Mouse (Mus musculus): Measurements from ENCODE around the gene Tcf7l1. TPM values are rescaled to one million over a fixed set of nuclear protein-coding genes. Genes with fewer than 3 reads are reported as not detected.

Tcf7l1 gene
- polyA plus RNA-seq, 1 experiment from 2014 or later, result 5.3 TPM

GRCm38 (mm10) chr6:72754215-72754614, 34.8 kb downstream of the Tcf7l1 start:
- WGBS (ENCODE audit: insufficient replicate concordance), result 33% methylated on average over 9 of the region's 9 CpGs

GRCm38 (mm10) chr6:72753782-72754181, 35.3 kb downstream of the Tcf7l1 start:
- Histone ChIP-seq H3K4me2 (ENCODE audit: low read depth, low read length) (no peak overlapping the region), H3K4me1 (ENCODE audit: control insufficient read depth, low read depth, low read length) (no peaks in the 10 kb centered on the region), H3K36me3 (ENCODE audit: control insufficient read depth, insufficient read depth) (no peaks in the 10 kb centered on the region), H3K27me3 (ENCODE audit: control insufficient read depth, insufficient read depth, low read depth, low read length) (no peaks in the 10 kb centered on the region), H3K27ac (ENCODE audit: low read length) (no peak overlapping the region), H3K4me3 (ENCODE audit: low read depth, low read length) (no peak overlapping the region), H3K9me3 (replicated peaks; ENCODE audit: control insufficient read depth, low read length) (no peaks in the 10 kb centered on the region), H3K9ac (ENCODE audit: low read depth, low read length) (no peak overlapping the region)
- ATAC-seq (ENCODE audit: low read depth), result no peak
- 71% methylated on average over 8 of the region's 8 CpGs for WGBS (ENCODE audit: insufficient replicate concordance)

More at GRCm38 (mm10) chr6:72754215-72754614, 34.8 kb downstream of the Tcf7l1 start:
- Histone ChIP-seq H3K27me3 (ENCODE audit: control insufficient read depth, insufficient read depth, low read depth, low read length) (no peaks in the 10 kb centered on the region), H3K9ac (ENCODE audit: low read depth, low read length) (no peak overlapping the region), H3K4me2 (ENCODE audit: low read depth, low read length) (no peak overlapping the region), H3K36me3 (ENCODE audit: control insufficient read depth, insufficient read depth) (no peaks in the 10 kb centered on the region), H3K4me1 (ENCODE audit: control insufficient read depth, low read depth, low read length) (no peaks in the 10 kb centered on the region), H3K9me3 (replicated peaks; ENCODE audit: control insufficient read depth, low read length) (no peaks in the 10 kb centered on the region), H3K4me3 (ENCODE audit: low read depth, low read length) (no peak overlapping the region), H3K27ac (ENCODE audit: low read length) (no peak overlapping the region)
- ATAC-seq (ENCODE audit: low read depth), result no peak

- Histone ChIP-seq H3K4me1 (ENCODE audit: control insufficient read depth, low read depth, low read length) (no peaks in the 10 kb centered on the region), H3K9ac (ENCODE audit: low read depth, low read length) (no peak overlapping the region), H3K27ac (ENCODE audit: low read length) (no peak overlapping the region), H3K27me3 (ENCODE audit: control insufficient read depth, insufficient read depth, low read depth, low read length) (no peaks in the 10 kb centered on the region), H3K4me2 (ENCODE audit: low read depth, low read length) (no peak overlapping the region), H3K9me3 (replicated peaks; ENCODE audit: control insufficient read depth, low read length) (no peaks in the 10 kb centered on the region), H3K4me3 (ENCODE audit: low read depth, low read length) (no peak overlapping the region), H3K36me3 (ENCODE audit: control insufficient read depth, insufficient read depth) (no peaks in the 10 kb centered on the region)
- no peak for ATAC-seq (ENCODE audit: low read depth)
- 34% methylated on average over 15 of the region's 15 CpGs for WGBS (ENCODE audit: insufficient replicate concordance)
Observed at GRCm38 (mm10) chr6:72752824-72753223, 36.2 kb downstream of the Tcf7l1 start.

GRCm38 (mm10) chr6:72751210-72751609, 37.8 kb downstream of the Tcf7l1 start:
- WGBS (ENCODE audit: insufficient replicate concordance), result 43% methylated on average over 1 of the region's 1 CpGs
- no peak for ATAC-seq (ENCODE audit: low read depth)
- Histone ChIP-seq H3K27ac (ENCODE audit: low read length) (no peak overlapping the region), H3K9me3 (replicated peaks; ENCODE audit: control insufficient read depth, low read length) (no peaks in the 10 kb centered on the region), H3K9ac (ENCODE audit: low read depth, low read length) (no peak overlapping the region), H3K4me3 (ENCODE audit: low read depth, low read length) (no peak overlapping the region), H3K36me3 (ENCODE audit: control insufficient read depth, insufficient read depth) (no peaks in the 10 kb centered on the region), H3K4me2 (ENCODE audit: low read depth, low read length) (no peak overlapping the region), H3K27me3 (ENCODE audit: control insufficient read depth, insufficient read depth, low read depth, low read length) (no peaks in the 10 kb centered on the region), H3K4me1 (ENCODE audit: control insufficient read depth, low read depth, low read length) (no peaks in the 10 kb centered on the region)

- ATAC-seq (ENCODE audit: low read depth), result no peak
- Histone ChIP-seq H3K9me3 (replicated peaks; ENCODE audit: control insufficient read depth, low read length) (no peaks in the 10 kb centered on the region), H3K9ac (ENCODE audit: low read depth, low read length) (no peak overlapping the region), H3K27me3 (ENCODE audit: control insufficient read depth, insufficient read depth, low read depth, low read length) (no peaks in the 10 kb centered on the region), H3K4me3 (ENCODE audit: low read depth, low read length) (no peak overlapping the region), H3K27ac (ENCODE audit: low read length) (no peak overlapping the region), H3K36me3 (ENCODE audit: control insufficient read depth, insufficient read depth) (no peaks in the 10 kb centered on the region), H3K4me1 (ENCODE audit: control insufficient read depth, low read depth, low read length) (no peaks in the 10 kb centered on the region), H3K4me2 (ENCODE audit: low read depth, low read length) (no peak overlapping the region)
- 20% methylated on average over 5 of the region's 5 CpGs for WGBS (ENCODE audit: insufficient replicate concordance)
Observed at GRCm38 (mm10) chr6:72748882-72749437, 40.1 kb downstream of the Tcf7l1 start.

- 7% methylated on average over 2 of the region's 2 CpGs for WGBS (ENCODE audit: insufficient replicate concordance)
- no peak for ATAC-seq (ENCODE audit: low read depth)
- no peaks in the 10 kb centered on the region for H3K4me1 ChIP-seq (ENCODE audit: control insufficient read depth, low read depth, low read length)
Observed at GRCm38 (mm10) chr6:72748421-72748820, 40.6 kb downstream of the Tcf7l1 start.

GRCm38 (mm10) chr6:72747814-72748213, 41.2 kb downstream of the Tcf7l1 start:
- Histone ChIP-seq H3K36me3 (ENCODE audit: control insufficient read depth, insufficient read depth) (no peaks in the 10 kb centered on the region), H3K4me3 (ENCODE audit: low read depth, low read length) (no peak overlapping the region), H3K4me2 (ENCODE audit: low read depth, low read length) (no peak overlapping the region), H3K9ac (ENCODE audit: low read depth, low read length) (no peak overlapping the region), H3K27me3 (ENCODE audit: control insufficient read depth, insufficient read depth, low read depth, low read length) (no peaks in the 10 kb centered on the region), H3K4me1 (ENCODE audit: control insufficient read depth, low read depth, low read length) (no peaks in the 10 kb centered on the region), H3K9me3 (replicated peaks; ENCODE audit: control insufficient read depth, low read length) (no peaks in the 10 kb centered on the region), H3K27ac (ENCODE audit: low read length) (no peak overlapping the region)
- 49% methylated on average over 11 of the region's 11 CpGs for WGBS (ENCODE audit: insufficient replicate concordance)
- no peak for ATAC-seq (ENCODE audit: low read depth)

More at GRCm38 (mm10) chr6:72748421-72748820, 40.6 kb downstream of the Tcf7l1 start:
- no peak overlapping the region for H3K4me2 ChIP-seq (ENCODE audit: low read depth, low read length)
- H3K36me3 ChIP-seq (ENCODE audit: control insufficient read depth, insufficient read depth), result no peaks in the 10 kb centered on the region
- no peak overlapping the region for H3K4me3 ChIP-seq (ENCODE audit: low read depth, low read length)
- no peaks in the 10 kb centered on the region for H3K27me3 ChIP-seq (ENCODE audit: control insufficient read depth, insufficient read depth, low read depth, low read length)
- no peaks in the 10 kb centered on the region for H3K9me3 ChIP-seq (replicated peaks; ENCODE audit: control insufficient read depth, low read length)
- no peak overlapping the region for H3K9ac ChIP-seq (ENCODE audit: low read depth, low read length)
- H3K27ac ChIP-seq (ENCODE audit: low read length), result no peak overlapping the region

- H3K4me3 ChIP-seq (ENCODE audit: low read depth, low read length), result no peak overlapping the region
- ATAC-seq (ENCODE audit: low read depth), result no peak
- no peaks in the 10 kb centered on the region for H3K27me3 ChIP-seq (ENCODE audit: control insufficient read depth, insufficient read depth, low read depth, low read length)
- WGBS (ENCODE audit: insufficient replicate concordance), result 64% methylated on average over 4 of the region's 4 CpGs
- no peak overlapping the region for H3K9ac ChIP-seq (ENCODE audit: low read depth, low read length)
- no peak overlapping the region for H3K27ac ChIP-seq (ENCODE audit: low read length)
- H3K9me3 ChIP-seq (replicated peaks; ENCODE audit: control insufficient read depth, low read length), result no peaks in the 10 kb centered on the region
- H3K4me1 ChIP-seq (ENCODE audit: control insufficient read depth, low read depth, low read length), result no peaks in the 10 kb centered on the region
- H3K36me3 ChIP-seq (ENCODE audit: control insufficient read depth, insufficient read depth), result no peaks in the 10 kb centered on the region
- H3K4me2 ChIP-seq (ENCODE audit: low read depth, low read length), result no peak overlapping the region
Observed at GRCm38 (mm10) chr6:72747156-72747555, 41.9 kb downstream of the Tcf7l1 start.

- H3K4me1 ChIP-seq (ENCODE audit: control insufficient read depth, low read depth, low read length), result peaks cover 6% of the 10 kb centered on the region
- no peaks in the 10 kb centered on the region for H3K9me3 ChIP-seq (replicated peaks; ENCODE audit: control insufficient read depth, low read length)
- H3K27ac ChIP-seq (ENCODE audit: low read length), result 0 out of 2 replicates have a peak overlapping the region, but pooled peaks have one; percentile 35
- no peak overlapping the region for H3K9ac ChIP-seq (ENCODE audit: low read depth, low read length)
- no peaks in the 10 kb centered on the region for H3K27me3 ChIP-seq (ENCODE audit: control insufficient read depth, insufficient read depth, low read depth, low read length)
- H3K36me3 ChIP-seq (ENCODE audit: control insufficient read depth, insufficient read depth), result no peaks in the 10 kb centered on the region
- 19% methylated on average over 12 of the region's 12 CpGs for WGBS (ENCODE audit: insufficient replicate concordance)
- ATAC-seq (ENCODE audit: low read depth), result no peak
- H3K4me3 ChIP-seq (ENCODE audit: low read depth, low read length), result no peak overlapping the region
- H3K4me2 ChIP-seq (ENCODE audit: low read depth, low read length), result peak overlapping the region; percentile 19
Observed at GRCm38 (mm10) chr6:72745781-72746180, 43.3 kb downstream of the Tcf7l1 start.
